Mouse (Mus musculus) left cerebral cortex, postnatal 4 days (tissue): ENCODE measurements around the gene Slc22a14. TPM values are rescaled to one million over a fixed set of nuclear protein-coding genes. Genes with fewer than 3 reads are reported as not detected.
A peak's percentile ranks its signal among the peaks of the same experiment; 100 is the strongest.

ENCODE experiments used
- DNase-seq: peaks from one replicate; pipeline ENCODE4 v3.0.0-alpha.2; 2022
- intact Hi-C: fragments of 180-260 bp; cut with DNase I; formaldehyde crosslinking; loops from one replicate; pipeline ENCODE4 v1.15.1; 2025
- total RNA-seq, 2 experiments: library from RNA; stranded (reverse); gene quantifications; 2 replicates each; pipeline ENCODE4 v1.2.3; 2021

The Slc22a14 gene
- total RNA-seq, 2 experiments from 2014 or later: not detected

DNA sequence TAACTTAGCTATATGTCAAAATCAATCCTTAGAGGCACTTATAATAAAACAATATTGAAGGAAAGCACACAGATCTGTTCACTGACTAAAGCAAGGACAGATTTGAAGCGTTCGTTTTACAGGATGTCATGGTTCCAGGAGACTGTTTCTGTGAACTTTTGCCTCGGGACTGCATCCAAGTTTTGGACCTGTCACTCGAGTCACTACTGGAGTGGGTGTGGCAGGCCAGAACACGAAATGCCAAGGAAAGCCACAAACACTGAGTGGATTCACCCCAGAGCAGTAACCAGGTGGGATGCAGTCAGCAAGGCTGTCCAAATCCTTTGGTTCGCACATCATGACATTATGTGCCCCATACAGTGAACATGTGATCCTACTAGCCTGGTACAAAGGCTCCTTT is 150.8 kb downstream of the Slc22a14 start:
- intact Hi-C loops: no loop called here

DNA sequence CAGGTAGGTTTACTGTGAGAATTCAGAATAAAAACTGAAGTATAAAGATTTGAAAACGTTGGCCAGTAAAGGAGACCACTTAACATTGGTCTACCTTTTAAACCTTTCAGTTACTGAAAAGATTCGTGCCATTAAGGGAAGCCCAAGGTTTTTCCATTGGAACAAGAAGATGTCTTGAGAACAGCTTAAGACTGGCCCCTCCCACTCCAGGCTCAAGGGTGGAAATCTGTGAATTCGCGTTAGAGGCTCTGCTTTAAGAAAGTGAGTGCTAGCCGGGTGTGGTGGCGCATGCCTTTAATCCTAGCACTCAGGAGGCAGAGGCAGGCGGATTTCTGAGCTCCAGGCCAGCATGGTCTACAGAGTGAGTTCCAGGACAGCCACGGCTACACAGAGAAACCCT is 152.4 kb downstream of the Slc22a14 start:
- DNase-seq: no peak
- intact Hi-C loops: no loop called here

More for the DNA sequence above, 150.8 kb downstream of the Slc22a14 start:
- no peak for DNase-seq

DNA sequence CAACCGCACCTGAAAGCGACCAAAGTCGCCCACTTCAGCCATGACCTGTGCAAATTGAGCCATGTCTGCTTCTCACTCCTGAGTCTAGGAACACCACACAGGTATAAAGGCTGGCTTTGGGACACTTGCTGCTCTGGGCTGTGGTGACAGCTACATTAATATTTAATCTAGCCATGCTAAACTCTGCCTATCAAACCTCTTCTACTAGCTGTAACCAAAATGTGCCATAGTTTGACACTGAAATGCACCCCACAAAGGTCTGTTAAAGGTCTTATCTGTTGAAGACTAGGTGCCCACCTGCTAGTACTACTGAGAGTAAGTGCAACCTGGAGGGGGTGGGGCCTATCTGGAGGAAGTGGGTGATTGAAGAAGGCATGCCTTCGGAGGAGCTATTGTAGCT is 156.4 kb downstream of the Slc22a14 start, which contains the start of gene Slc22a13:
Slc22a13 (minus strand) TSS at position 101 of the 400 bp plus-strand sequence.
- DNase-seq: no peak
- intact Hi-C loops: no loop called here

DNA sequence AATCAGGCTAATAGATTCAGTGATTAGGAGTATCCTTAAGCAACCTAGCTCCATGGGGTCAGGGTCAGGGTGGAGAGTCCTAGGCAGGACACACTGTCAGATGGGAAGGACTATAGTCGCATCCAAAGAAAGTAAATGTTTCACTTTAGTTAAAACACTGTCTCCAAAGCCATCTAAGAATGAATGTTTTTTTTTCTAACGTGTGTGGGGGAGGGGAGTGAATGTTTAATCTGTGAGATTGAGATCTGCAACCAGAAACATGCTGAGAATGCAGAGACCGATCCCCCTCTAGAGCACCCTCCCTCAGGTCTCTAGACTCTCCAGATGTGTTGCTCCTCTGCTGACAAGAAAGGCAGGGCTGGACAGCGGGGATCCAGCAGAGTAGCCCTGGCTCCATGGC is 158.2 kb downstream of the Slc22a14 start:
- intact Hi-C loops: no loop called here
- no peak for DNase-seq

DNA sequence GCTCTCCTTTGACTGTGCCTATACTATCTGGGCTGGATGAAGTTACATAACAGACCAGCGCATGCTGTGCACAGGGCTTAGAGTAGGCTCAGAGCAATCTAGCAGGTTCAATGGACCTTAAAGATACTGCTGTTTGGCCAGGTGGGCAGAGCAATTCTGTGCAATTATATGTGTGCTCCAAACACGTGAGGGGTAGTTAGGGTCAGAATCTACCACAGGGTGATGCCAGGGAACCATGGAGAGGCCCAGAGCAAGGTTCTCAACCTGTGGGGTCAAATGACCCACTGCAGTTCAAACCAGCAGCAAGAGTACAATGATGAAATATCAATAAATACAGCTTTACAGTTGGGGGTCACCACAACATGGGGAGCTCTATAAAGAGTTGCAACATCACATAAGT is 158.7 kb downstream of the Slc22a14 start:
- no peak for DNase-seq
- intact Hi-C loops: no loop called here

DNA sequence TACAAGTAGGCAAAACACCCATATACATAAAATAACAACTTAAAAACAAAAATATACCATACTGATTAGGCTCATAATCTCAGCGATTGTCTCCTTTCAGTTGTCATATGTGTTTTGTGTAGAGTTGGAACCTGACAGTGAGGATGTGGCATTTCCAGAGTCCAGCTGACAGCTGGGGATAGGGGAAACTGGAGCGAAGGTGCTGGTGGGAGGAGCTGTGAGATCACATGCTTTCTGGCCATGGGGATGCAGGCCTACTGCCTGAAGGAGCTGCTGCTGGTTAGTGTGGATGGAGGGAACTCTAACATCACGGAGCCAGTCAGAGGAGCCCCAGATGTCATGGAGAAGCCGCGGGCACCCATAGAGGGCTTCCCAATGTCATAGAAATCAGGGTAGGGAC is 159.6 kb downstream of the Slc22a14 start:
- intact Hi-C loops: no loop called here
- no peak for DNase-seq

DNA sequence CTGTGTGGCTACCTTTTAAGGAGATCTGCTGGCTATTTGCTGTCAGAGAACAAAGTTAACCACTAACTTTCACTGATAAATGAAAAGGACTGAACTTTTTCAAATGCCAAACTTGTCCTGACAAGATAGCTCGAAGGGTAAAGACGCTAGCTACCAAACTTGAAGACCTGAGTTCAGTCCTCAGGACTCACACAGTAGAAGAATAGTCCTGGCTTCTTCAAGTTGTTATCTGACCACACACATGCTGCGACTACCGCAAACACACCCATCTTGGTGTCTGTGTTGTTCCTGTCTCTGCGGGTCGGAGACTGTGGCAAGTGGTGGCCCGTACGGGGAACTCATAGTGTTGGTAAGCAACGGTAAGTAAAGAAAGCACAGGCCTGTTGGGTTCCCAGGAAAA is 161.7 kb downstream of the Slc22a14 start:
- no peak for DNase-seq
- intact Hi-C loops: no loop called here

DNA sequence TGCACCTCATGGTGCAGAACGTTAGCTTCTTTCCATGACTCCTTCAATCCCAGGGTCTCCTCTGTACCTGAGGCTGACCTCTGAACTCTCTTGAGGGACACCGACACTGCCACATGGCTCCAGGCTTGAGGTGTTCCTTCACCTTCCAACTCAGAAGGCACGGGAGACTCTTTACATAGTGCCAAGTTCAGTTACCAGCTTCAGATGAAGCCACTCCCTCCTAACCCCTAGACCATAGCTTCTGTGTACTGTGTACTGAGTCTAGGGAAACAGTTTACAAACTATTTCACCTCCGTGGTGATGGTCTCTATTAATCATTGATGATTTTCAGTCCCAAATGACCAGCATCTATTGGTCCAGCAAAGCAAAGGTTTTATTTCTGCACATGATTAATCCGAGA is 163.7 kb downstream of the Slc22a14 start:
- DNase-seq: no peak
- intact Hi-C loops: no loop called here

DNA sequence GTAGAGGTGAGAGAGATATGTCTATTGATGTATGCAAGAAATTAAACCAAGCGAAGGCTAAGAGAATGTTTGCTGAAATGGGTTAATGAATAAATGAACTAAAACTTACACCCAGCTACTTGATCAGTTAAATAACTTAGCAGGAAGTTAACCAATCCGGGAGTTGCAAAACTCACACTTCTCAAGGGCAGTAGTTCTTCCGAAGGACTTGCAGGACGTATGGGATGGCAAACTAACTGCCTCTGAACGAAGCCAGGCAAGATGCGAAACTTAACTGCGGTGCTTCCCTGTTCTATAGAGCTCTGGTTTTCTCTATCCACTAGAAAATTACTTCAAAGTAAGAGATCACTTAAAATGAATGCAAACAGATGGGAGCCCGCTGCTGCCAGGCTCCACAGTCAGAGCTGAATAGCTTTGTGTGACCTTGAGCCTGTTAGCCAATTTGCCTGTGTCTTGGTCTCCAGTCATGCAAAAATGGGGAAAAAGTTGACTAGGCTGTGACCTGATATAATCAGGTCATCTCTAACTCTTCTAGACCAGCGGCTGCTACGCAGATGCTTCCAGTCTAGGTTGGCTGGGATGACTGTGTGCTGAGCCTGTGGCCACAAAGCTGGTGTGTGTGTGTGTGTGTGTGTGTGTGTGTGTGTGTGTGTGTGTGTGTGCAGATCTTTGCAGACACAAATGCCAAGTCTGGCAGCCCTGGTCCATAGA is 166.0 kb downstream of the Slc22a14 start:
- DNase-seq: no peak
- intact Hi-C loops: no loop called here

DNA sequence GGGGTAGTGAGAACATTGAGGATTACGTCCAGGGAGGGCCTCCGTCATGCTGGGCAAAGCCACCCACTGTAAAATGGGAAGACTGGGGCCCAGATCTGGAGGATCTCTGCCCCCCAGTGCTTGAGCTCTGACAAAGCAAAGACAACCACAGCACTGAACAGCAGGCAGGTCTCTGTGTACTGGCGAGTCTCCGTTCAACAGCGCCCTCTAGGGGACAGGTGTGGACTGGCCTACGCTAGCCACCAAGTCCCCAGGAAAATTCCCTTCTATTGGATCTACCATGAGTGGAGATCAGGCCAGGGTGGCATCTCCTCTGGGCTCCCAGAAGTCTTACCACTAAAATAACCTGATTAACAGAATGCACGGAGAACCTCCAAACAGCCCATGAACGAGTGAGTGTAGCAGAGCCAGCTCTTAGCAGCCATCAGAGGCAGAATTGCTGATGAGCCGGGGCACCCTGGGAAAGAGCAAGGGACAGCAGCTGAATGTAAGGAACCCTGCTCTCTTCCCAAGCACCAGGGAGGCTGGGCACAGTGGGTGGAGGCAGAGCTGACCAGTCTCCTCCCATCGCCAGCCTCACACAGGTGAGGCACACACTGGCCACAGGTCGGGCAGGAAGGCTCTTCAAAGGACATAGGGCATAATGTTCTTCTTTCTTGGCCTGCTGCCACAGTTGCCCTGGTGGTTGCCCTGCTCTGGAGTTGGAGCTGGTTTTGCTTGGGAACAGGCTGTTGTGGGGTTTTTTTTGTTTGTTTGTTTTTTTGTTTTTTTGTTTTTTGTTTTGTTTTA is 173.0 kb downstream of the Slc22a14 start:
- peak; percentile 23 for DNase-seq

DNA sequence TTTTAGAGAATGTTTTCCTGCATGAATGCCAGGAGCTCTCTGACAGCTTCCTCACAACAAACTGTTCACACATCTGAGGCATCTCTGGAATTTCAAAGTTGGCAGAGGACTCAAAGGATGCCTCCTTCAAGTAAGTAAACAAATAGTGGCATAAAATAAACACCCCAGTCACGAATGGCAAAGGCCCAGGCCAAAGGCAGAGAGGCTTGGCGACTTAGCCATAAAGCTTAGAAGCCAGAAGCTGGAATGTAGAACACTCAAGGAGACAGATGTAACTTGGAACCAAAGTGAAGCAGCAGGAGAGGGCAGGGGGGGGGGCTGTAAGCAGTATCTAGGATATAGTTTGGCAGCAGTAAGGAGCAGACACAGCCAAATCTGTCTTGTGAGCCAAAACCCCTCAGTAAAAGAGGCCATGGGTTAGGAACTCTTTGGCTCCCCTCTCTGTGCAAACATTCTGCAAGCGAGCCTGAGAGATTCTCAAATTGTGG is 184.1 kb downstream of the Slc22a14 start:
- intact Hi-C loops: no loop called here
- peak; percentile 33 for DNase-seq

More for the DNA sequence above, 173.0 kb downstream of the Slc22a14 start:
- intact Hi-C loops: no loop called here

DNA sequence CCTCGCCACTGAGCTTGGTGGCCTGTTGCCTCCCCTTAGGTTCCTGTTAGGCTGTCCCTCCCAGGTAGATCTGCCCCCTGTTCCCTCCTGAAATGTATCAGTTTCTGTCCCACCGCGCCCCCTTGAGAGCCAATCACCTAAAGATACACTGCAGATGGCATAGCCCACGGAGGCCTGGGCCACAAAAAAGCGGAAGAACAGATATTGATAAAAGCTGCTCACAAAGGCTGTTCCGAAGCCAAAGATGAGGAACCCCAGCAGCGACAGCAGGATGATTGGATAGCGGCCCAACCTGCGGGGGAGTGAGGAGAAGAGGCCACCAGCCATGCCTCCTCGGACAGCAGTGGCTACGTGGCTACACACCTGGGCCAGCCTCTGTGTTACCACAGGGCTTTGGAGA is 186.1 kb downstream of the Slc22a14 start:
- DNase-seq: no peak
- intact Hi-C loops: no loop called here

DNA sequence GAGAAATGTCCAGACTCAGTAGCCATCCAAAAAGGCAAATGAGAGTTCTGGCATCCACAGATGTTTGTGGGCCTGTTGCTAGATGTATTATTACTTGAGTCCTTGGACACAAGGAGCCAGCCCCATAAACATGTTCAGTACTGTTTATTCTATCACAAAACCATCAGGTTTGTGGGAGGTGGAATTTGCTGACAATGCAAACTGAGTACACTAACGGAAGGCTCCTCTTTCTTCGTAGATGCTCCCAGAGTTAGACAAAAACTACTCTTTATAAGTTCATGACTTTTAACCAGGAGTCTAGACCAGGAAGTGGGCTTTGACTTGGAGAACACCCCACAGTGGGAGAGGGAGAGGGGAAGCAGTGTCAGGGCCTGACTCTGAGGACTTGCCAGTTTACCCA is 197.7 kb downstream of the Slc22a14 start:
- DNase-seq: no peak
- intact Hi-C loops: no loop called here

DNA sequence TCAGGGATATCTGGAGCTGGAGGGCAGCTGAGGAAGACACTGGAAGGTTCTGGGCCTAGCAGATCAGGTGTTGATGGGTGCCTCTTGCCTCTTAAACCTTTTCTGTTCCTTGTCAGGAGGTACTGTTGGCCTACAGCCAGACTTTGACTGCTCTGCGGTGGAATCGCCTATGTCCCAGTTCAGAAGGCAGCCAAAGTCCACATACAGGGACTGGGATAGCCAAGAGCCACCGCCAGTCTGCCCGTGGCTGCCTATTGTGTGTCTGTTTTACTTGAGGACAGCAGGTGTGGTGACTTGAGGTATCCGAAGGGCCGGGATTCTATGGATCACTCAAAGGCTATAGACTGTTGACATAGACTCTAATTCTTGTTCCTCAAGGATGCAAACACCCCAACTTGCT is 199.8 kb downstream of the Slc22a14 start:
- intact Hi-C loops: no loop called here
- DNase-seq: no peak

DNA sequence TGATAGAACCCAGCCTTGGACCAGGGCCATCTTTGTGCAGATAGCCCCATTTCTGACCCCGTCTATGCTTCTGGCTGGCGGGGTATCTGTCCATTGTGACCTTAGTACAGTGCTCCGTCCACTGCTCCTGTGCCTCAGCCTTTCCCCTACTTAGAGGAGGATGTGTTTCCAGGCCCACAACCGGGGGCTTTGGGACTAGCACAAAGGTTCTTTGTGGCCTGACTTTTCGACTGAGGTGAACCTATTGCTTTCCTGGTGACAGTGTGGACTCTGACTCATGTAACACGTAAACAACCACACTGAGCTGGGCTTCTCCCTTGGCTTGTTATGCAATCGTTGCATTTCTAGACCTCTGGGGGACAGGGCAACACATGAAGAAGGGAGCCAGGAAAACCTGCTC is 200.6 kb downstream of the Slc22a14 start:
- DNase-seq: no peak
- intact Hi-C loops: no loop called here

DNA sequence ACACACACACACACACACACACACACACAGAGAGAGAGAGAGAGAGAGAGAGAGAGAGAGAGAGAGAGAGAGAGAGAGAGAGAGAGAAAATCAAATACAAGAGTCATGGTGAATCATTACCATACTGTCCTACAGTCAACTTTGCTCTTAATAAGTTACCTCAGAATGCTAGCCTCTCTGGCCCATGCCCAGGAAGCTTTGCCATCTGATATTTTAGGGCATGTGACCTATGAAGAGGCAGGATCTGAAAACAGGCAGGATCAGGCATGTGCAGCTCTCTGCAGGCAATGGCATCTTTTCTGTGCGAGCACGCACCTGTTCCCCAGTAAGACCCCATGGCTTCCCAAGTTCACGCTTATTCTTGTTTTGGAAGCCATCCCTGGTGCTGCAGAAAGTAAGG is 204.7 kb downstream of the Slc22a14 start:
- no peak for DNase-seq
- intact Hi-C loops: no loop called here

DNA sequence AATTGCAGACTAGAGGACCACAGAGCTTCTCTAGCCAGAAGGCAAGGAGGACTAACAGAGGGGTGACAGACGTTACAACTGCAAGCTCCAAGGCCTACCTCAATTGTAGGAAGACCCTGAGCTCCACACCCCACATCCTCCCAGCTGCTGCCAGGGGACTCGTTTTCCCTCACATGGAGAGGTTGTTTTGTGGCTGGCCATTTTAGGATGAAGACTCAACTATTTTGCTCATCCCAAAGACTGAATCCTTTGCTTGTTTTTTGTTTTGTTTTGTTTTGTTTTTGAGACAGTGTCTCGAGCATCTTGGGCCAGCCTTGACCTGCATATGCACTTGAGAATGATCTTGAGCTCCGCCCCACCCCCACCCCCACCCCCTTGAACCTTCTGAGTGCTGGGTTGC is 206.5 kb downstream of the Slc22a14 start, which contains the start of gene Gm47289:
Gm47289 (plus strand) TSS at position 301 of the 400 bp plus-strand sequence.
- no peak for DNase-seq
- intact Hi-C loops: no loop called here

DNA sequence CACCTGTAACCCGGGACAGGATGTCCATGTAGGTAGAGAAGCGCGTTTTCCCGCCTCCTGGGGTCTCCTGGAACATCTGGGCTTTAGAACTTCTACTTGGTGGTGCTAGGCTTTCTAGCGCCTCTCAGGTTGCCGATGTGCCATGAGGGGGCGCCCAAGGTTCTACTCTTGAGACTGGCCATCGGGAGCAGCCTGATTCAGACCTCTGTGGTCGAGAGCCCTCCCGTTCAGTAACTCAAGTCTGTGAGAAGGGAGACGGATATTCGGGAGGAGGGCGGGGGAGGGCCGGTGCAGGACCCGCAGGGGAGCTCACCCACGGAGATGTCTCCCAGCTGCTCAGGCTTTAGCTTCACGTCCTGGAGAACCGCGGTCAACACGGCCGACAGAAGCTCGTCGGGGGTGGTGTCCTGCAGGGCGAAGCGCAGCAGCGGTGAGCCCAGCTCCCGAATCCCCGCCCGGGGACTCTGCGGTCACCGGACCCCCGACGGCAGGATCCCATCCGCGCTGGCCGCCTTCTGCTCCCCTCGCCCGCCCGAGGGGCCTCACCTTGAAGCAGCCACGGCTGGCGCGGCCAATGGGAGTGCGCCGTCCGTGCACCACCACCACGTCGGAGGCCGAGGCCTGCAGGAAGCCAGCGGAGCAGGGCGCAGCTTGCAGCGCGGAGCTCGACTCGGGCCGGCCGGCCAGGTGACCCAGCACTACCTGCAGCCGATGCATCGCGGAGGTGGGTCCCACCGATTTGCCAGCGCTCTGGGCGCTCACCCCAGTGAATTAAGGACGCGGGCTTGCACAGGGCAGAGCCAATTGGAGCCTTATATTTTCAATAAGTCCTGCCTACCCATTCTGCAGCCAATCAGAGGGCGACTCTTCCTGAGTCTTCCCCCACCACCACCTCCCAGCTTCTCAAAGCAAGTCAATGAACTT is 208.8 kb downstream of the Slc22a14 start, which contains the start of gene Acaa1b:
Acaa1b (minus strand) TSS at position 816 of the 924 bp plus-strand sequence.
- intact Hi-C loops: no loop called here

DNA sequence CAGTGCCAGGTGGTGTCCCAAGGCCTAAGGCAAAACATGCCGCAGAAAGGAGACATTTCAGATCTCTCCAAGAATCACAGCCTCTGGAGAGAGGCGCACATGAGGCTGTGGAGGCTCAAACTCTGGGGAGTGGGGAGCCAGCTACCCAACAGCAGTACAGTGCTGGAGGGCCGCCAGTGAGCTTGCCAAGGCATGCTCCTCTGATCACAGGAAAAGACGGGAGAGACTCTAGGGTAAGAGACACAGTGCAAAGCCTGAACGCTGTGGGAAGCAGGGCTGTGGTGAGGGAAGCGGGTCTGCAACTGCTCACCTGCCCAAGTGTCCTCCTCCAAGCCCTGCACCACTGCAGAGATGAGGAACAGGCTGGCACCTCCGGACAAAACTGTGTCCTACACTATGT is 209.5 kb downstream of the Slc22a14 start:
- DNase-seq: peak; percentile 63
- intact Hi-C loops: no loop called here

More for the DNA sequence above, 208.8 kb downstream of the Slc22a14 start, which contains the start of gene Acaa1b:
- DNase-seq: peak; percentile 87

DNA sequence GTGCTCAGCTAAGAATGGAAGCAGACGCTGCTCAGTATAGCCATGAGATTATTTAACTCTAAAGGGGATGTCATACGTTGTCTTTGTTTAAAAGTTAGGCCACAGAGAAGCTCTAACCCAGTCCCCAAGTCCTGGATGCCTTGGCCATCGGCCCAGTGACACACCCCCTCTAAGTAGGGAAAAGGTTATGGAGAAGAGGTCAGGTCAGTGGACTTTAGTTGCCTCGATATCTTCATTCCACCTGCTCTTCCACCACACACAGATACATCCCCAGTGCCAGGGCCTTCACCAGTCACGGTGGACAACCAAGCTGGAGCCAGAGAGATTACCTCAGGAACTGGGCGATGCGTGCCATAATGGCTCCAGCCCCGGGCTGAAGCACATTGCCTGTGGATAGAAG is 209.9 kb downstream of the Slc22a14 start:
- no peak for DNase-seq
- intact Hi-C loops: no loop called here

DNA sequence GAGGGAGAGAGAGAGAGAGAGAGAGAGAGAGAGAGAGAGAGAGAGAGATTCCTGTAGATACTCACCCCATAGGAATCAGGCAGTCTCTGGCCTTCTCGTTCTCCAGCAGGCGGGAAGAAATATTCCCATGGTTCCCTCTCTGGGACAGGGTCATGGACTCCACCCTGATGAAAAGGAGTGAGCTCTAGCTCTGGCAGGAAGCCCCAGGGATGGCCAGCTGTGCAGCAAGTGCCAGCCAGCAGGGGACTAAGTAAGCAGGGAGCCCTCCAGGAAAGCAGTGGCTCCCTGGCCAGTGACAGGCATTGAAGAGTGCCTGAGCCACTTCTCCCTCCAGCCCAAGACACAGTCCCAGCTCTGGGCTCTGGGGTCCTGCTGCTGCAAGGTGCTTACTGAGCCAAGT is 213.6 kb downstream of the Slc22a14 start:
- no peak for DNase-seq
- intact Hi-C loops: no loop called here
